Mouse (Mus musculus) layer of hippocampus, postnatal 14 days (tissue): ENCODE results near the gene Hsf4. TPM values are rescaled to one million over a fixed set of nuclear protein-coding genes. Genes with fewer than 3 reads are reported as not detected.

Source experiments
- DNase-seq, 2 experiments: peaks; one replicate each; pipeline ENCODE4 v3.0.0; 2021 to 2022; ENCODE audit warnings: low spot score in 2 of 2, mixed read lengths in 1 of 2
- total RNA-seq, 2 experiments: library from RNA; stranded (reverse); gene quantifications; 2 replicates each; pipeline ENCODE4 v1.2.3; 2021

The Hsf4 gene
- total RNA-seq, 2 experiments from 2014 or later, result 1.4 to 1.9 TPM

DNA sequence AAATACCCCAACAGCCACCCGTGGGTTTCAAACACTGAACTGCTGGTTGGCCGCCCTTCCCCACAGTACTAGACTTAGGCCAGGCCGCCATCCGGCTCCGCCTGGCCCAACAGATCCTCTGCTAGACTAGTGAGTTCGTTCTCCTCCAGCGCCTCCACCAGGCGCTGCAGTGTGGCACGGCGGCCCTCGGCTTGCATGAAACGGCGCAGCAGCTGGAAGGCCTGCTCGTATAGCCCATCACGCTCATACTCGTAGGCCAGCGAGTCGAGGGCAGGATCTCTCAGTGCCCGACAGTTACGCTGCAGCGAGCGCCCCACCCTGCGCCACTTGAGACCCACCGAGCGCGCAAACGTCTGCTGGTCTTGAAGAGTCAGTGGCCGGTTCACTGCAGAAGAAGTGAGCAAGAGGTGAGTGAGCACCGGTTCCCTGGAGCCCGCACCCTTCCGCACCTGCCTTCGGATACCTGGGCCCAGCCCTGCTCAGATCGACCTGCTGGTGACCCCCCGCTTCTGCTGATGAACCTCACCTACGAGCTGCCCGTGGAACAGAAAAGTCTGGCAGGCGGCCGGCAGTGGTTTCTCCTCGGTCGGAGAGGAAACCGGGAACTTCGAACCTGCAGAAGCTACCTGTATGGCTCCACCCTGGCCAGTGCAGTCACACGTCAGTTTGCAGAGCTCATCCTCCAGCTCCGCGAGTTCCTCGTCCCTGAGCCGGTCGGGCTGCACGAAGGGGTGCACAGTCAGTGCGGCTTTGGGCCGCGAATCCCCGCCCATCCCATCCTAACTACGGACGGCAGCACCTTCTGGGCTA lies 10.5 kb upstream of the Hsf4 start:
- DNase-seq, result no peak

DNA sequence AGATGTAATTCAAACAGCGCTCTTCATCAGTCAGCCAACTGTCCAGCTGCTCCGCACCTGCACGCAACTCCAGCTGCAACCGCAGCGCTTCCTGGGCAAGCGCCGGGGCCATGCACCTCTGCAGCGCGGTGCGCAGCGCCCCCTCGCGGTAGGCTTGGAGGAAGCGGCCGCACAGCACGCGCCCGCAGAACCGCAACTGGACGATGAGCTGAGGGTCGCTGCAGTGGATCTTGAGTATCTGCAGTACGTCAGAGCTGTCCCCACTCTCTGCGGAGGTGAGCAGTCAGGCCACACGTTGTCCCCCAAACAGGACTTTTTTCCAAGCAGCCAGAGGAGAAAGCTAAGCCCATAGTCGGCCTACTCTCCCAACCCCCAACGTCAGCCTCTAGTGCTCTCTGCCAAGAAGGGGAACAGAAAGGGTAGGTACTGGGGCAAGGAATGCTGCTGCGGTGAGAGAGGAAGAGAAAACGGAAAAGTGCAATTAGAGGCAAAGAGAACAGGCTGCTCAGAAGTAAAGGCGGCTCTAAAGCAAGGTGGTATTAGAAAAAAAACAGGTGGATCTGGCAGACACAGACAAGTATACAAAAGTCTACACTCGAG lies 9.8 kb upstream of the Hsf4 start:
- DNase-seq, result peak in 1 of 2 experiments; percentile 72

DNA sequence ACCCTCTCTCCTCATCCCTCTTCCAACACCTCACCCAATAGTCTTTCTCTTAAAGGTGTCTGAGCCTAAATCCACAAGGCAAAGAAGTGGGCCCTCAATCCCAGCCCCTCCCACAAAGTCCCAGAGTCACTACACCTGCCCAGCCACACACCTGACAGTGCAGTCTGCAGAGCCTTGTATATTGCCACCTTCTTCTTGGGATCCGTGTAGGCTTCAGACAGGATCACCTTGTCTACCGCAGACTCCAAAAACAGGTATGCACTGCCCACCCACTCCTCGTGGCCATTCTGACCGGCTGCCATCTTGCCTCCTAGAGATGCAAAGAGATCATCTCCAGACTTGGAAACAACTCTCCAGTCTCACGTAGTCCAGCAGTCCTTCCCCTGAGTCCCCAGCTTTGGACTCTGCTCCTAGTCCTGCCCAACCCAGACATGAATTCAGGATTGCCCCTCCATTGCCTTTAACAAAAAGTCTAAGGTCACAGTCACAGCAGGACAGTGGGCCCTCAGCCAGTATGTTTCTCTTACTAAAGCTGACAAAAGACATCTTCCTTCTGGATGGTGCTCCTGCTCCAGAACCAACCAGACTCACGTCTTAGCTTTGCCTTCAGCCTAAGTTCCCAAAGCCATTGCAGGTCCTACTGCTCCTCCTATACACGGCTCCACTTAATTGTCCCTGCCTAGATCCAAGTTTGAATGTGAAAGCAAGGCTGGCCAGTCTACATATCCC lies 9.1 kb upstream of the Hsf4 start:
- DNase-seq, result no peak

DNA sequence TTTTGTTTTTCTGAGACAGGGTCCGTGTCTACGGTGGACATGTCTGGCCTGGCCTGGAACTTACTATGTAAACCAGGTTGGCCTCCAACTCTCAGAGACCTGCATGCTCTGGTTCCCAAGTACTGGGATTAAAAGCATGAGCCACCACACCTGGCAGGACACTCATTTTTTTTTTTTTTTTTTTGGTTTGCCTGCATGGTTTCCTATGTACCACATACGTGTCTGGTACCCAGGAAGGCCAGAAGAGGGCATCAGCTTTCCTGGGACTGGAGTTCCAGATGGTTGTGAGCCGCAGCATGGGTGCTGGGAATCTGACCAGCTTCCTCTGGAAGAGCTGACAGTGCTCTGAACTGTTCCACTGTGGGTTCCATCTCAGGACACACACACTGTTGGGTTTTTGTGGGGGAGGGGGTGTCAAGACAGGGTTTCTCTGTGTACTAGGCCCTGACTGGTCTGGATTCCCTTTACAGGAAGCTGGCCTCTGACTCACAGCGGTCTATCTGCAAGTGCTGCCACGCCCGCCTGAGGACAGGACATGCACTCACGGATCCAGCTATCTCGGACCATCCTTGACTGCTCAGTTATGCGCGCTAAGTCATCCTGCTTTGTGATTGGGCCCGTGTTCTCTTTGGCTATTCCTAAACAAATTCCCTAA lies 8.1 kb upstream of the Hsf4 start:
- DNase-seq, result no peak

DNA sequence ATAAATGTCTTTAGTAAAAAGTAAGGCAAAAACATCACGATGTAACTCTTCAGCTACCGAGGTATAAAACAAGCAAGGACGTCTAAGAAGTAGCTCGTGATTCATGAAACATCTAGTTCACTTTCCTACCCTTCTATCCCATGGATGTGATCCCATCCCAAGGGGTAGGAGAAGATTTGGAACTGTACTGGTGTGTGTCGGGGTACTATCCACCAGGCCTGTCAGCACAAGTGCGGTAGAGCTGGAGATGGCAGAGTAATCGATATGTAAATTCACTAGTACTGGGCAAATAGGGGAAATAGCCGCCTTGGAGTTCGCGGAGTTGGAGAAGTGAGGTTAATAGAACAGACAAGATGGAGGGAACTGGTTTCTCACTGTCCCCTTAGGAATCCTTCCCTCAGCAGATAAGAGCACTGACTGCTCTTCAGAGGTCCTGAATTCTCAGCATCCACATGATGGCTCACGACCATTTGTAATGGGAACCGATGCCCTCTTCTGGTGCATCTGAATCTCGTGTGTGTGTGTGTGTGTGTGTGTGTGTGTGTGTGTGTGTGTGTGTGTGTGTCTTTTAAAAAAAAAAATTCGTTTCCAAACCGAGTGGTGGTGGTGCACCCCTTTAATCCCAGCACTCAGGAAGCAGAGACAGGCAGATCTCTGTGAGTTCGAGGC lies 6.2 kb upstream of the Hsf4 start:
- DNase-seq, result no peak

DNA sequence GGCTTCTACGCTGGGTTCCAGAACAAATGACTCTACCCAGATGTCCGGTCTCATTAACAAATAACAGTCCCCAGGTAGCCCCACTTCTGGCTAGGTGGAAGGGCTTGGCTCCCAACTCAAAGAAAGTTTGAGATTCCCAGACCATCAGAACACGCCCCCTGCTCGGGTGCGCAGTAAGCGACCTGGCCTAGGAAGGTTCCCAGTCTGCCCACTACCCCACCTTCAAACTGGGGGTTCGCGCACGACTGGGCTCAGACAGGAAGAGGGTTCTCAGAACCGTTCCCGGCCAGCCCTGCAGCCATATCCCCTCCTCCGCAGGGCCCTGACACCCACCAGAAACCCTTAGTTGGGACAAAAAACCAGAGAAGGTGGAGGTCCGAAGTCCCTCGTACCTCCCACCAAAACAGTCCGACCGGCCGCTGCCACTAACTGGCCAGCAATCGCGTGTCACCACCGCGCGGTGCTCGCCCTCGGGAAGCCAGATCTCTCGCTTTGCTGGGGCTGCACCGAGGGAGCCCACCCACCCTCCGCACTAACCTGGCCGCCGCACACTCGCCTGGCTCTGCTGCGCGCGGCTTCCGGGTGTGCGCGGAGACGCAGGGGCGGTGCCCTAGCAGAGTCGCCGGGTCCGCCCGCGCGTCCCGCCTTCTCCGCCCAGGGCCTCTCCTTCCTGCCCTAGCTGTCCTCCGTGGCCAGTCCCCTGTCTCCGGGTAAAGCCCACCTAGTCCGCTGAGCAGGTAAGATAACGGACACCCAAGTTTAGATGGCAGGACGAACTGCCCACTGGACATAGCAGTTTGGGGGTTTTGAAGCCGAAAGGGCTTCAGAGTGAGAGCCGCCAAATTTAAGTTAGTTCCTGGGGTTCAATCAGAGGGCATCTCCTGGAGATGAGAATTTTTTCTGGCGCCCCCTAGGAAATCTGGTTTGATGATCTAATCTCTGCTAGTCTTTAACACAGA lies 5.3 kb upstream of the Hsf4 start, which contains the start of the genes Tradd and Fbxl8:
Gene Tradd, minus strand, starts transcription at position 586 of the 959 bp plus-strand sequence.
Gene Fbxl8, plus strand, starts transcription at position 625 of the 959 bp plus-strand sequence.
- no peak for DNase-seq

DNA sequence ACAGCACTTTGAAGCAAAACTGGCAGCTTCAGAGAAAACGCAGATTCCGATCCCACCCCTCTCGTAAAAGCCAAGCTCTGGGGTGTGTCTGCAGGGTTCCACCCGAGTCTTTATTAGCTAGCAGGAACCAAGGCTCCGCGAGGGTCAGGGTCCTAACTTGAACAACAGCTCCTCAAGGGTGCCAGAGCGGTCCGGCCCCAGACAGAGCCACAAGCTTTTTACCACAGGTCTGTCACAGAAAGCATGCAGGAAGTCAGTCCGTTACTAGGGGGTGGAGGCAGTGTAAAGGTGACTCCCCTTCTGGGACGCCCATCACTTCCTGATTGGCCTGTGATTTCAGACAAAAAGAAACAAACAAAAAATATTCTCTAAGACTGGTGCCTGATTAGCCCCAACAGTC lies 4.5 kb upstream of the Hsf4 start:
- no peak for DNase-seq

DNA sequence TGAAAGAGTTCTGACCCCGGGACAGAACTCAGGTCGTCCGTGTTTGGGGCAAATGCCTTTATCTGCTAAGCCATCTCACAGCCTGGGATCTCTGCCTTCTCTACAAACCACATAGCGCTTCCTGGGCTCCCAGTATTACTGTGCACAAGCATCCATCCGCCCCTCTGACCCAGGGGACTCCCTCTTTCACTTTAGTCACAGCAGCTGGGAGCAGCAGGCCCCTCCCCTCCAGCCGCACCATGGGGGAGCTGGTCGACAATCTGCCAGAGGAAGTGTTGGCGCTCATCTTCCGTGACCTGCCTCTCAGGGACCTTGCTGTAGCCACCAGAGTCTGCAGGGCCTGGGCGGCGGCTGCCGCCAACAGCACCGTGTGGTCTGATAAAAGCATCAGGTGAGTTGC lies 2.8 kb upstream of the Hsf4 start:
- DNase-seq, result no peak

DNA sequence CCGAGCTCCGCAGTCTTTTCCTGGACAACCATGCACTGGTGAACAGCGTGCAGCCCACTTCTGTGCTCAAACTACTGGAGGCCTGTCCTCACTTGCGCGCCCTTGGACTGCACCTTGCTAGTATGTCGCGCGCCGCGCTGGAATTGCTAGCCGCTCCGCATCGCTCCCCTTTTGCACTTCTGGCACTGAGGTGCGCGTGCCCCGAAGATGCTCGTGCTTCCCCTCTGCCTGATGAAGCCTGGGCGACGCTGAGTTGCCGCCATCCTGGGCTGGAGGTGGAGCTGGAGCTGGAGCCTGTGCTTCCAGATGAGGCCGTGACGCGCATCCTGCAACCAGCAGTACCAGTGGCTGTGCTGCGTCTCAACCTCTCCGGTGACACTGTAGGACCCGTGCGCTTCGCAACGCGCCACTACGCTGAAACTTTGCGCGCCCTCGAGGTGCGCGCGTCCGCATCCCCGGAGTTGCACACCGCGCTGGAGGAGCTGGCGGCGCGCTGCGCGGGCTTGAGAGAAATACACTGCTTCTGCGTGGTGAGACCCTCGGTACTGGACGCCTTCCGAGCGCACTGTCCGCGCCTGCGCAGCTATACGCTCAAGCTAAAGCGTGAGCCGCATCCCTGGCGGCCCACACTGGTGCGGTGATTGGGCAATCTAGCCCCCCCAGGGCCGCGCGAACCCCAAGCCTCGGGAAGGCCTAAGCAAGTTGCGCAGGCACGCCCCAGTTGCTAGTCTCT lies 1.1 kb upstream of the Hsf4 start:
- peak; percentile 71 to 84 for DNase-seq

DNA sequence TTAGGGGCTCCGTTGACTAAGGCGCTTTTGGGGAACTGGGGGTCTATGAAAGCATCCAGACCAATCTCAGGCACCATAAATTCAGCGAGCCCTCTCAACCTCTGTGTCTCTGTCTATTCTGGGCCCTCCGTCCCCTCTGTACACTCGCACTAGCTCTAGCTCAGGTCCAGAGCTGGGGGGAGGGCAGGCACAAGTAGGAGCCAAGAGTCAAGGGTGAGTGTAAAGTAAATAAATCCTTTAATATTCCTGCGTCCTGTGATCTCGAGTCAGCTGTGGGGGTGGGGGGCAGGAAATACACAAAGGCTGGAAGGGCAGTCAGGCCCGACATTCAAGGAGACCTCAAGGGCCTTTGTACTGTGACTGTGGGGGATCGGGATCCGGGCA lies 534 bp upstream of the Hsf4 start:
- DNase-seq, result no peak

DNA sequence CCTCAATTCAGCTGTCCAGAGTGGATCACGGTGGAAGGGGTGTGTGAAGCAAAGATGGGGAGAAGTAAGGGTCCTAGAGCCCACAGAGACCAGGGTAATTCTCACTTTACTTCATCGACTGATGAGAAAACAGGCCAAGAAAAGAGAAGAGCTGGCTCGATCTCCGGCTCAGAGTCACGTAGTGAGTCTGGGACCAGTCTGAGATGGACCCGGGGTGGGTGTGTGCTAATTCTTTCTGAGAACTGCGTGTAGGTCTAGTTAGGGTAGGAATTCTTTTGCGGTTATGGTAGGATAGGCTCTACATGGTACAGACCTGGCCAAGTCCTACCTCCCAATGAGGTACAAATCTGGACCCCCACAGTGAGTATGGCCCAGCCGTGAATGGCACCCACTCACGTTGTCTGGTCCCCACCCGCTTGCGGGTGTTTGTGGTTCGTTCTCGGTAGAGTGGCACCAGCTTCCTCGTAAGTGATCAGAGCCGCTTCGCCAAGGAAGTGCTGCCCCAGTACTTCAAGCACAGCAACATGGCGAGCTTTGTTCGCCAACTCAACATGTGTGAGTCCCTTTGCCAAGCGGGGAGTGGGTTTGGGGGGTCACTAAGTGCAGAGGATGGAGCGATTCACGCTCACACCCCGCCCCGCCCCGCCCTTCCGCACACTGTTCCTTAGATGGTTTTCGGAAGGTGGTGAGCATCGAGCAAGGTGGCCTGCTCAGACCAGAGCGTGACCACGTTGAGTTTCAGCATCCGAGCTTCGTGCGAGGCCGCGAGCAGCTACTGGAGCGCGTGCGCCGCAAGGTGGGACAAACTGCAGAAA lies 707 bp downstream of the Hsf4 start:
- DNase-seq, result no peak

DNA sequence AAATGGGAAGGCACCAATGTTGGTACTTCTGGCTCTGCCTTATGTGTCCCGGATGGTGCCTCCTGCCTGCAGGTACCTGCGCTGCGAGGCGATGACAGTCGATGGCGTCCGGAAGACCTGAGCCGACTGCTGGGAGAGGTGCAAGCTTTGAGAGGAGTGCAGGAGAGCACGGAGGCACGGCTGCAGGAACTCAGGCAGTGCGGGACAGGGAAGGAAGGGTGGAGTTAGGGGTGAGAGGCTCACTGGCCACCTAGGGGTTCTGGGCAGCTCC lies 1.2 kb downstream of the Hsf4 start:
- no peak for DNase-seq

DNA sequence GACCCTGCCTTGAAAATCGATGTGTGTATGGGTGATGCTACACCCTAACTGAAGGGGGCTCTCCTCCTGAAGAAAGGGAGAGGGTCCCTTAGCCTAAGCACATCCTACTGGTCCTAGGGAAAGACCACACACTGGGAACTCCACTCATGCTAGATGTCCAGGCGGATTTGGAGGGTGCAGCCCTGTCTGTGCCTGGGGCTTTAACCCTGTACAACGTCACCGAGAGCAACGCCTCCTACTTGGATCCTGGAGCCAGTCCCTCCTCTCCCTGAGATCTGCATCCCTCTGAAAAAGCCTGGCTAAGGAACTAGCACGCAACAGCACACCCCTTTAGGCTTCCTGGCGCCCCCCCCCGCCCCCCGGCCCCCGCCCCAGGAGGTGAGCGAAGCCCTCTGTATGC lies 5.8 kb downstream of the Hsf4 start:
- no peak for DNase-seq

DNA sequence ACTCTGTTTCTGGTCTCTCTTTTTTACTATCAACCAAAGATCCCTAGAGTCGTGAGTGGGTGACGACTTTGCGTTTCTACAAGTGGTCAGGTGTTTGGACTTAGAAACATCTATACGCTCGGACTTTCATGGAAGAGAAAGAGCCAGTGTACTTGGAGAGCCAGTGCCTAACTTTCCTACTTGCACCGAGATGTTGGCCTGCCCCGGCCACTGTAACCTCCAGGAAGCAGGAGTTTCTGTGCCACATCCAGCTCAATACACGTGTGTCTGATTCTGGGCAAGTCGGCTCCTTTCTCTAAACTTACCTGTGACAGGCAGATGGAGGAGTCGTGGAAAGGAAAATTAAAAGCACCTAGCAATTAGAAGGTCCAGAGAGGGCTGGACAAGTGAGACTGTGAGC lies 6.2 kb downstream of the Hsf4 start, which contains the start of gene Nol3:
Gene Nol3, plus strand, starts transcription at position 301 of the 400 bp plus-strand sequence.
- no peak for DNase-seq

DNA sequence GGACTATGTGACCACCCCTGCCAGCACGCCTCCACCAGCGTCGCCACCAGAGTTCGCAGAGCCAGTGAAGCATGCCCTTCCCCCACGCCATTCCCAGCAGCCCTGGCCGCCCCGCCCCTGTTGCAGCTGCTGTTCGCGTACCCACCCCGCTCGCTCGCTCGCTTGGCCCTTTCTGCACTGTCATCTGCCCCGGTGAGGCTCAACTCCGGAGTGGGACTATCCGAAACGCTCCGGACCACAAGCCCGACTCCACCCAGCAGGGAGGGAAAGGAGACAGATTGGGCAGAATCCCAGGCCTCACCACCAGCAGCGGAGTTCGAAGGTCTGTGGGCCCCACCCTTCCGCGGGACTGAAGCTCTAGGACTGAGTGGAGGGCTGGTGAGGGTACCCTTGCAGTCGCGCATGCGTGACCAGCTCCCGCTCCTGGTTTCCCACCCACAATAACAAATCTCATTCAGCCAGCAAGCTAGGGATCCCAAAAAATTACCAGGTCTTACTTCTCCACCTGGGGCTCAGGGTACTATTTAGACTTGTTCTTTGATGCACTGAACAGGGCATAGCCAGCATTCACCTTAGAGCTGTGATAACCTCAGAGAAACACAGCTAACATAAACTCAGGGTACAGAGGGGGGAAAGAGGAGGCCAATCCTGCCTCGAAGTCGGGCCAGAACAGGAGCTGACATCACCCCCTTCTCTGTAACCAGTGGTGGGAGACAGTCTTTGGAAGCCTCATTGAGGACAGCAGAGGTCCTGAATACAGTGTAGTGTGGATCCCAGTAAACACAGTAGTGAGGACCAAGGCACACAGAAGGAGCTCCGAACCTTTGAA lies 6.9 kb downstream of the Hsf4 start:
- DNase-seq, result peak in 1 of 2 experiments; percentile 43

DNA sequence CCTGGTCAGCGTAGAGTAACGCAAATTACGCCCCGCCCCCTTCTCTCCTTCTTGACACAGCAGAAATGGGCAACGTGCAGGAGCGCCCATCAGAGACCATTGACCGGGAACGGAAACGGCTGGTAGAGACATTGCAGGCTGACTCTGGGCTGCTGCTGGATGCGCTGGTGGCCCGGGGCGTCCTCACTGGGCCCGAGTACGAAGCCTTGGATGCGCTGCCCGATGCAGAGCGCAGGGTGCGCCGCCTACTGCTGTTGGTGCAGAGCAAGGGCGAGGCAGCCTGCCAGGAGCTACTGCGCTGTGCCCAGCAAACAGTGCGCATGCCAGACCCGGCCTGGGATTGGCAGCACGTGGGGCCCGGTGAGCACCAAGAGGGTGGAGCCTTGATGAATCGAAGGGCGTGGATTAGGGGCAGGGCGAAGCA lies 9.3 kb downstream of the Hsf4 start:
- DNase-seq, result peak; percentile 78 to 87

DNA sequence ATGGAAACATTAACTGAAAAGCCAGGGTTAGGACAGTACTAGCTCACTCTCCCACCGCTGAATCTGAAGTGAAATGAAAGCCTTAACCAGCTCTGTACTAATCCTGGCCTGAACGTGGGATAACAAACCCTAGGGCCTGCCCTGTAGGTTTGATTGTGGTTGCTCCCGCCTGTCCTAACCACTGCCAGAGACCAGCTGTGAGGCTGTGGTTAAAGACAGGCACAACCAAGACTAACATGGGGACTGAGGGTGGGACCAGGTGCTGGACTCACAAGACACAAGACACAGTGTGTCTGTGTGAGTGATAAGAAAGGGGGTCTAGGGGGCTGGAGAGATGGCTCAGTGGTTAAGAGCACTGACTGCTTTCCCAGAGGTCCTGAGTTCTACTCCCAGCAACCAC lies 11.0 kb downstream of the Hsf4 start:
- DNase-seq, result no peak

DNA sequence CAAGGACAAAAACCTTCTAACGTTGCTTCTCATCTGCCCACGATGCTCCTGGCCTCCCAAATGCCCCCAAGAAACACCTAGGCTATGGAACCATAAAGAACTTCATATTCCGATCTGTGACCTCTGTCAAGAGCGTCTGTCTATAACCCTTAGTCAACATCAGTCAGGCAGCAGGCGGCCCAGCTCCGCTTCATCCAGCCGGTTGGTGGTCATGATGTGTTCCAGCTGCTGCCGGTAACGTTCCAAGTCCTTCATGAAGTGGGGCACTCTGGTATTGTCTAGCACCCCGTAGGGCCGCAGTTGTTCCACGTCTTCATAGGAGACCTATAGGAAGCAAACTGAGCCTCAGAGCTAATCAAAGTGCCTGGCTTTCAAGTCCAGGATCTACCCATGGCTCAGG lies 12.2 kb downstream of the Hsf4 start:
- DNase-seq, result no peak
